8 mouse cellular contexts compared by ENCODE assay signal in the genomic region with DNA sequence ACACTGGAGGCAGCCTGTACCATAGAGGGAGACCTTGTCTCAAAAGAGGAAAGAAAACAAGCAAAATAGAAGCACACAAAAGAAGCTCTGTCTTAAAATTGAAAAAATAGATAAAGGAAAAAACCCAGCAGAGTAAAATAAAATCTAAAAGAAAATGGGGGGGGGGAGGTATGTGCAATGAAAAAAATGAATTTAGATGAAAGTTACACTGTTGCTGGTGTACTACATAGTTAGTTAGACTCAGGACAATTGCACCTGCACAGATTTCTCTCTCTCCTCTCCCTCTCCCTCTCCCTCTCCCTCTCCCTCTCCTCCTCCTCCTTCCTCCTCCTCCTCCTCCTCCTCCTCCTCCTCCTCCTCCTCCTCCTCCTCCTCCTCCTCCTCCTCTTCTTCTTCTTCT. TPM values are rescaled to one million over a fixed set of nuclear protein-coding genes. Genes with fewer than 3 reads are reported as not detected.
DNase-seq lines count a peak whose midpoint lies in the region; ATAC-seq and TF ChIP-seq lines count a peak whose summit lies in the region.

Gene Scarb2 (minus strand): TSS at position 101 of the 400 bp plus-strand sequence.

- peak within 1 kb of the TSS; percentile 78 for H3K27ac ChIP-seq in spleen, adult 2 months (ENCODE audit: insufficient read depth, low read length)
- H3K27ac ChIP-seq in forebrain, embryonic 10.5 days = peak within 1 kb of the TSS; percentile 97
- peak within 1 kb of the TSS; percentile 44; the same call in 1 of the 2 replicates for H3K27ac ChIP-seq in liver, embryonic 11.5 days (ENCODE audit: low read depth, low read length)
- peak within 1 kb of the TSS; percentile 99 for H3K27ac ChIP-seq in stomach, embryonic 16.5 days (ENCODE audit: low read length)

- no peak for TF ChIP-seq CTCF in spleen, adult 2 months (IDR thresholded peaks at IDR 0.05; ENCODE audit: extremely low read depth, insufficient read depth, insufficient read length, insufficient replicate concordance)

- H3K4me1 ChIP-seq in spleen, adult 2 months (ENCODE audit: control insufficient read depth, insufficient read depth, insufficient read length) = peaks cover 10% of the 10 kb centered on the region; the same call in 1 of the 2 replicates
- peaks cover 30% of the 10 kb centered on the region for H3K4me1 ChIP-seq in forebrain, embryonic 10.5 days
- H3K4me1 ChIP-seq in liver, embryonic 11.5 days (replicated peaks; ENCODE audit: control insufficient read depth, insufficient read depth, low read length) = peaks cover 11% of the 10 kb centered on the region
- H3K4me1 ChIP-seq in stomach, embryonic 16.5 days (ENCODE audit: control insufficient read depth, insufficient read depth, low read length) = peaks cover 23% of the 10 kb centered on the region

- no peaks in the 10 kb centered on the region; the same call in 1 of the 2 replicates for H3K36me3 ChIP-seq in spleen, adult 2 months (ENCODE audit: control insufficient read depth, insufficient read depth, low read length)
- no peaks in the 10 kb centered on the region for H3K36me3 ChIP-seq in forebrain, embryonic 10.5 days (replicated peaks)
- H3K36me3 ChIP-seq in liver, embryonic 11.5 days (ENCODE audit: control insufficient read depth, insufficient read depth, low read length) = no peaks in the 10 kb centered on the region
- no peaks in the 10 kb centered on the region for H3K36me3 ChIP-seq in stomach, embryonic 16.5 days (ENCODE audit: control insufficient read depth, insufficient read depth, low read length)

- H3K4me3 ChIP-seq in spleen, adult 2 months (ENCODE audit: extremely low read depth, insufficient read depth, insufficient read length) = peak within 1 kb of the TSS; percentile 79
- H3K4me3 ChIP-seq in forebrain, embryonic 10.5 days = peak within 1 kb of the TSS; percentile 89
- peak within 1 kb of the TSS; percentile 60 for H3K4me3 ChIP-seq in liver, embryonic 11.5 days (ENCODE audit: low read depth, low read length)
- H3K4me3 ChIP-seq in stomach, embryonic 16.5 days (replicated peaks; ENCODE audit: low read length) = peak within 1 kb of the TSS; percentile 95

- H3K9ac ChIP-seq in liver, embryonic 11.5 days (ENCODE audit: low read depth, low read length) = peak within 1 kb of the TSS; percentile 59
- H3K9ac ChIP-seq in stomach, embryonic 16.5 days (ENCODE audit: low read length) = peak within 1 kb of the TSS; percentile 94

- no peak for DNase-seq in spleen, adult 2 months (ENCODE audit: low read depth in 1 of 2, low spot score in 2 of 2)
- no peak for DNase-seq in spleen, postnatal 14 days (ENCODE audit: low spot score in 2 of 2)
- no peak for DNase-seq in forebrain, embryonic 10.5 days (ENCODE audit: extremely low spot score, low spot score)
- no peak for DNase-seq in heart, postnatal 4 days
- DNase-seq in liver, embryonic 11.5 days (ENCODE audit: low spot score) = no peak
- no peak for DNase-seq in cerebellum, postnatal 36 days
- DNase-seq in right cerebral cortex, postnatal 10 days (ENCODE audit: low spot score in 2 of 2) = no peak

- TF ChIP-seq POLR2A in spleen, adult 2 months (IDR thresholded peaks at IDR 0.05; ENCODE audit: low read depth, low read length) = no peak

- ATAC-seq in liver, embryonic 11.5 days (replicated peaks; ENCODE audit: low FRiP score) = no peak
- ATAC-seq in stomach, embryonic 16.5 days (ENCODE audit: insufficient read depth, low FRiP score) = no peak

- H3K27me3 ChIP-seq in spleen, adult 2 months (ENCODE audit: control insufficient read depth, insufficient read depth, low read length) = no peaks in the 10 kb centered on the region
- H3K27me3 ChIP-seq in forebrain, embryonic 10.5 days (ENCODE audit: poor library complexity, severe bottlenecking) = no peaks in the 10 kb centered on the region
- H3K27me3 ChIP-seq in liver, embryonic 11.5 days (replicated peaks; ENCODE audit: control insufficient read depth, insufficient read depth, low read length) = no peaks in the 10 kb centered on the region
- no peaks in the 10 kb centered on the region for H3K27me3 ChIP-seq in stomach, embryonic 16.5 days (ENCODE audit: control insufficient read depth, insufficient read depth, low read length)

- H3K4me2 ChIP-seq in liver, embryonic 11.5 days = peak within 1 kb of the TSS; percentile 87
- H3K4me2 ChIP-seq in stomach, embryonic 16.5 days (ENCODE audit: low read depth, low read length) = peak within 1 kb of the TSS; percentile 65

- no peaks in the 10 kb centered on the region; the same call in 1 of the 2 replicates for H3K9me3 ChIP-seq in forebrain, embryonic 10.5 days
- no peaks in the 10 kb centered on the region for H3K9me3 ChIP-seq in liver, embryonic 11.5 days (ENCODE audit: control insufficient read depth, low read length)
- H3K9me3 ChIP-seq in stomach, embryonic 16.5 days (replicated peaks; ENCODE audit: control insufficient read depth, low read length) = no peaks in the 10 kb centered on the region

RNA-seq across cellular contexts. Expression of gene Scarb2, which starts in this region (rescaled TPM):
- 15.4 and 16.0 TPM in 2 replicates for polyA plus RNA-seq in spleen, adult 2 months (2012; rRNA removed)
- 7.8 and 9.7 TPM in 2 replicates for polyA plus RNA-seq in forebrain, embryonic 10.5 days (2016; fragmentation: Nextera tagmentation; extraction: Ambion mirVana)
- total RNA-seq in heart, postnatal 4 days (2021) = 10 to 100 TPM; 83.8 to 88.7 TPM
- 5.7 and 7.0 TPM in 2 replicates for polyA plus RNA-seq in liver, embryonic 11.5 days (2014; fragmentation: Nextera tagmentation; extraction: Ambion mirVana)
- 17.7 and 18.2 TPM in 2 replicates for polyA plus RNA-seq in stomach, embryonic 16.5 days (2015; fragmentation: Nextera tagmentation; extraction: Ambion mirVana)

Comparison
In these comparisons a context has a peak if more than half of its experiments do, and no peak if none do; other contexts are left out.
1. H3K27ac ChIP-seq: peak in every context shown above with its lines; median percentile 99 in stomach, embryonic 16.5 days; 97 in forebrain, embryonic 10.5 days; 78 in spleen, adult 2 months; 44 in liver, embryonic 11.5 days.